Mouse (Mus musculus) bone marrow macrophage, adult 2 months (primary cell): Measurements from ENCODE around the gene Hmg20b. TPM values are rescaled to one million over a fixed set of nuclear protein-coding genes. Genes with fewer than 3 reads are reported as not detected.

ENCODE experiments used
- H3K27ac ChIP-seq: 2 replicates; pipeline ENCODE4 v1.5.1; 2012; ENCODE audit warnings: low read depth, low read length; ENCODE audit not compliant: insufficient read depth
- H3K4me1 ChIP-seq: 2 replicates; pipeline ENCODE4 v1.6.1; 2012; ENCODE audit warnings: low read length; ENCODE audit not compliant: control insufficient read depth, insufficient read depth
- H3K4me3 ChIP-seq: 2 replicates; pipeline ENCODE4 v1.5.1; 2012; ENCODE audit warnings: mild to moderate bottlenecking, low read length, moderate library complexity; ENCODE audit not compliant: insufficient read depth
- CTCF ChIP-seq: IDR thresholded peaks from 2 replicates; pipeline ENCODE4 v1.5.1; 2012; ENCODE audit warnings: low read depth, mild to moderate bottlenecking, low read length, moderate library complexity
- POLR2A ChIP-seq: IDR thresholded peaks from 2 replicates; pipeline ENCODE4 v1.6.1; 2012; ENCODE audit warnings: mild to moderate bottlenecking, low read depth, low read length, borderline replicate concordance
- polyA plus RNA-seq: library from polyadenylated mRNA; stranded (reverse); fragments of >200 nt; gene quantifications from 2 replicates; pipeline ENCODE4 v1.2.4, GENCODE M21; 2012; ENCODE audit not compliant: missing spikeins, insufficient read depth, insufficient read length

Hmg20b gene
- polyA plus RNA-seq, 1 experiment = 52.2 TPM

GRCm38 (mm10) chr10:81354738-81355477, 4.6 kb upstream of the Hmg20b start:
- Histone ChIP-seq H3K4me3 (no peak overlapping the region), H3K27ac (peak overlapping the region; percentile 98), H3K4me1 (peaks cover 40% of the 10 kb centered on the region)
- TF ChIP-seq POLR2A = no peak
- no peak for TF ChIP-seq CTCF

GRCm38 (mm10) chr10:81351678-81352291, 1.5 kb upstream of the Hmg20b start:
- TF ChIP-seq POLR2A = no peak
- TF ChIP-seq CTCF = no peak
- H3K4me1 ChIP-seq = peaks cover 40% of the 10 kb centered on the region
- peak overlapping the region; percentile 7; the same call in 1 of the 2 replicates for H3K4me3 ChIP-seq
- peak overlapping the region; percentile 59 for H3K27ac ChIP-seq

- Histone ChIP-seq H3K4me1 (peaks cover 28% of the 10 kb centered on the region), H3K4me3 (peak overlapping the region; percentile 93), H3K27ac (peak overlapping the region; percentile 62)
- TF ChIP-seq POLR2A (no peak), CTCF (no peak)
Observed at GRCm38 (mm10) chr10:81349961-81350350, 324 bp downstream of the Hmg20b start.

- TF ChIP-seq CTCF (no peak), POLR2A (no peak)
- Histone ChIP-seq H3K4me1 (peaks cover 22% of the 10 kb centered on the region), H3K27ac (0 out of 2 replicates have a peak overlapping the region, but pooled peaks have one; percentile 62), H3K4me3 (peak overlapping the region; percentile 93)
Observed at GRCm38 (mm10) chr10:81349146-81349545, 1.1 kb downstream of the Hmg20b start.

GRCm38 (mm10) chr10:81346453-81347067, 3.7 kb downstream of the Hmg20b start:
- Histone ChIP-seq H3K27ac (no peak overlapping the region), H3K4me3 (no peak overlapping the region), H3K4me1 (peaks cover 10% of the 10 kb centered on the region)
- no peak for TF ChIP-seq POLR2A
- no peak for TF ChIP-seq CTCF

GRCm38 (mm10) chr10:81345162-81345534, 5.1 kb downstream of the Hmg20b start:
- TF ChIP-seq POLR2A (no peak), CTCF (no peak)
- Histone ChIP-seq H3K4me3 (no peak overlapping the region), H3K4me1 (peaks cover 3% of the 10 kb centered on the region; the same call in 1 of the 2 replicates), H3K27ac (no peak overlapping the region)

- TF ChIP-seq CTCF = no peak
- no peak for TF ChIP-seq POLR2A
- Histone ChIP-seq H3K27ac (no peak overlapping the region), H3K4me3 (no peak overlapping the region), H3K4me1 (peaks cover 3% of the 10 kb centered on the region; the same call in 1 of the 2 replicates)
Observed at GRCm38 (mm10) chr10:81344421-81345161, 5.7 kb downstream of the Hmg20b start.

- Histone ChIP-seq H3K4me1 (peaks cover 3% of the 10 kb centered on the region; the same call in 1 of the 2 replicates), H3K4me3 (peak within 1 kb of the TSS; percentile 60), H3K27ac (no peak within 1 kb of the TSS)
- no peak for TF ChIP-seq CTCF
- no peak for TF ChIP-seq POLR2A
Observed at GRCm38 (mm10) chr10:81342686-81343505, 7.4 kb downstream of the Hmg20b start, which contains the start of gene Gipc3. Gene Gipc3, minus strand, starts transcription at chr10:81343266.
